Mouse (Mus musculus): ENCODE results near the gene Epn1. TPM values are rescaled to one million over a fixed set of nuclear protein-coding genes. Genes with fewer than 3 reads are reported as not detected.

The Epn1 gene
- polyA plus RNA-seq, 1 experiment from 2014 or later, result 56.2 TPM

GRCm38 (mm10) chr7:5125078-5125477 lies 45.0 kb downstream of the Epn1 start:
- H3K27me3 ChIP-seq (ENCODE audit: control insufficient read depth, insufficient read depth, low read length), result no peaks in the 10 kb centered on the region
- H3K9ac ChIP-seq (ENCODE audit: low read length), result no peak overlapping the region
- no peaks in the 10 kb centered on the region for H3K9me3 ChIP-seq (ENCODE audit: control insufficient read depth, low read length)
- H3K27ac ChIP-seq (ENCODE audit: low read depth, low read length), result no peak overlapping the region
- 91% methylated on average over 8 of the region's 8 CpGs for WGBS
- no peak overlapping the region for H3K4me2 ChIP-seq
- DNase-seq (ENCODE audit: low spot score, missing footprints) (no peak), ATAC-seq (ENCODE audit: low FRiP score) (no peak)
- H3K4me1 ChIP-seq (ENCODE audit: control insufficient read depth, insufficient read depth, low read length), result no peaks in the 10 kb centered on the region
- H3K4me3 ChIP-seq (ENCODE audit: low read depth, low read length), result no peak overlapping the region
- no peaks in the 10 kb centered on the region for H3K36me3 ChIP-seq (ENCODE audit: control insufficient read depth, insufficient read depth, low read length)

GRCm38 (mm10) chr7:5125549-5126406 lies 45.7 kb downstream of the Epn1 start, which contains the start of gene Rasl2-9:
TSS of gene Rasl2-9 (minus strand) at chr7:5125950.
- Histone ChIP-seq H3K4me2 (peak within 1 kb of the TSS; percentile 39), H3K4me1 (ENCODE audit: control insufficient read depth, insufficient read depth, low read length) (no peaks in the 10 kb centered on the region), H3K4me3 (ENCODE audit: low read depth, low read length) (peak within 1 kb of the TSS; percentile 23), H3K27ac (ENCODE audit: low read depth, low read length) (no peak within 1 kb of the TSS), H3K27me3 (ENCODE audit: control insufficient read depth, insufficient read depth, low read length) (no peaks in the 10 kb centered on the region), H3K36me3 (ENCODE audit: control insufficient read depth, insufficient read depth, low read length) (no peaks in the 10 kb centered on the region), H3K9ac (ENCODE audit: low read length) (peak within 1 kb of the TSS; percentile 52), H3K9me3 (ENCODE audit: control insufficient read depth, low read length) (no peaks in the 10 kb centered on the region)
- peak; percentile 97 for DNase-seq (ENCODE audit: low spot score, missing footprints)
- WGBS, result 22% methylated on average over 42 of the region's 42 CpGs
- peak; percentile 90 for ATAC-seq (ENCODE audit: low FRiP score)

Small RNA genes within 50 kb of the gene (microRNA-seq; reads per million reads assigned to microRNA genes)
- gene Gm26217, result not detected

Other genes starting within 250 kb of the Epn1 start
- 1.9 and 2.4 TPM in 2 replicates for gene Shisa7, start 235.5 kb upstream of the Epn1 start, polyA plus RNA-seq (2014; fragmentation: Nextera tagmentation; extraction: Ambion mirVana)
- gene Isoc2b, start 210.0 kb upstream of the Epn1 start, polyA plus RNA-seq (2014; fragmentation: Nextera tagmentation; extraction: Ambion mirVana), result 2.6 and 4.6 TPM in 2 replicates
- gene Isoc2a, start 203.1 kb upstream of the Epn1 start, polyA plus RNA-seq (2014; fragmentation: Nextera tagmentation; extraction: Ambion mirVana), result 0.63 and 0.78 TPM in 2 replicates
- 0.12 TPM in 1 of 2 replicates, not detected in the other for gene Gm36210, start 173.7 kb upstream of the Epn1 start, polyA plus RNA-seq (2014; fragmentation: Nextera tagmentation; extraction: Ambion mirVana)
- gene Zfp628, start 165.0 kb upstream of the Epn1 start, polyA plus RNA-seq (2014; fragmentation: Nextera tagmentation; extraction: Ambion mirVana), result 3.5 and 3.8 TPM in 2 replicates
- gene Nat14, start 158.2 kb upstream of the Epn1 start, polyA plus RNA-seq (2014; fragmentation: Nextera tagmentation; extraction: Ambion mirVana), result 8.0 and 10.4 TPM in 2 replicates
- 1.0 and 1.6 TPM in 2 replicates for gene Ssc5d, start 154.4 kb upstream of the Epn1 start, polyA plus RNA-seq (2014; fragmentation: Nextera tagmentation; extraction: Ambion mirVana)
- gene Sbk2, start 115.8 kb upstream of the Epn1 start, polyA plus RNA-seq (2014; fragmentation: Nextera tagmentation; extraction: Ambion mirVana), result not detected in 2 replicates
- not detected in 2 replicates for gene Sbk3, start 109.1 kb upstream of the Epn1 start, polyA plus RNA-seq (2014; fragmentation: Nextera tagmentation; extraction: Ambion mirVana)
- 41.1 and 41.7 TPM in 2 replicates for gene Zfp579, start 84.1 kb upstream of the Epn1 start, polyA plus RNA-seq (2014; fragmentation: Nextera tagmentation; extraction: Ambion mirVana)
- gene Zfp524, start 65.8 kb upstream of the Epn1 start, polyA plus RNA-seq (2014; fragmentation: Nextera tagmentation; extraction: Ambion mirVana), result 7.6 and 9.2 TPM in 2 replicates
- gene Fiz1, start 65.5 kb upstream of the Epn1 start, polyA plus RNA-seq (2014; fragmentation: Nextera tagmentation; extraction: Ambion mirVana), result 42.4 and 49.4 TPM in 2 replicates
- 0.34 TPM in 1 of 2 replicates, not detected in the other for gene Gm44973, start 64.7 kb upstream of the Epn1 start, polyA plus RNA-seq (2014; fragmentation: Nextera tagmentation; extraction: Ambion mirVana)
- 4.8 and 5.1 TPM in 2 replicates for gene Zfp865, start 59.9 kb upstream of the Epn1 start, polyA plus RNA-seq (2014; fragmentation: Nextera tagmentation; extraction: Ambion mirVana)
- gene Ccdc106, start 59.7 kb upstream of the Epn1 start, polyA plus RNA-seq (2014; fragmentation: Nextera tagmentation; extraction: Ambion mirVana), result 4.0 and 5.0 TPM in 2 replicates
- gene 4632433K11Rik, start 46.1 kb upstream of the Epn1 start, polyA plus RNA-seq (2014; fragmentation: Nextera tagmentation; extraction: Ambion mirVana), result 0.33 TPM in 1 of 2 replicates, not detected in the other
- 3.3 and 3.6 TPM in 2 replicates for gene Zfp784, start 41.8 kb upstream of the Epn1 start, polyA plus RNA-seq (2014; fragmentation: Nextera tagmentation; extraction: Ambion mirVana)
- gene Zfp580, start 28.7 kb upstream of the Epn1 start, polyA plus RNA-seq (2014; fragmentation: Nextera tagmentation; extraction: Ambion mirVana), result 34.1 and 47.6 TPM in 2 replicates
- 151 and 159 TPM in 2 replicates for gene U2af2, start 18.1 kb upstream of the Epn1 start, polyA plus RNA-seq (2014; fragmentation: Nextera tagmentation; extraction: Ambion mirVana)
- gene Rfpl4, start 36.7 kb downstream of the Epn1 start, polyA plus RNA-seq (2014; fragmentation: Nextera tagmentation; extraction: Ambion mirVana), result not detected in 2 replicates
- gene Rasl2-9, start 45.7 kb downstream of the Epn1 start, polyA plus RNA-seq (2014; fragmentation: Nextera tagmentation; extraction: Ambion mirVana), result 0.19 and 0.47 TPM in 2 replicates
- gene Vmn1r55, start 69.4 kb downstream of the Epn1 start, polyA plus RNA-seq (2014; fragmentation: Nextera tagmentation; extraction: Ambion mirVana), result not detected in 2 replicates
- not detected in 2 replicates for gene Vmn1r56, start 116.5 kb downstream of the Epn1 start, polyA plus RNA-seq (2014; fragmentation: Nextera tagmentation; extraction: Ambion mirVana)
- not detected in 2 replicates for gene Vmn1r57, start 138.3 kb downstream of the Epn1 start, polyA plus RNA-seq (2014; fragmentation: Nextera tagmentation; extraction: Ambion mirVana)